Mouse (Mus musculus): Measurements from ENCODE around the gene Swsap1. TPM values are rescaled to one million over a fixed set of nuclear protein-coding genes. Genes with fewer than 3 reads are reported as not detected.

Gene Swsap1
- total RNA-seq, 2 experiments from 2014 or later: 7.6 to 9.9 TPM

- peak; percentile 93 for ATAC-seq (replicated peaks; ENCODE audit: poor library complexity, severe bottlenecking)
Observed at GRCm38 (mm10) chr9:22002194-22003162, 46.9 kb downstream of the Swsap1 start, which contains the start of the genes Ccdc151 and Prkcsh. Gene Ccdc151, minus strand, starts transcription at chr9:22002634. Gene Prkcsh, plus strand, starts transcription at chr9:22002806.

DNA sequence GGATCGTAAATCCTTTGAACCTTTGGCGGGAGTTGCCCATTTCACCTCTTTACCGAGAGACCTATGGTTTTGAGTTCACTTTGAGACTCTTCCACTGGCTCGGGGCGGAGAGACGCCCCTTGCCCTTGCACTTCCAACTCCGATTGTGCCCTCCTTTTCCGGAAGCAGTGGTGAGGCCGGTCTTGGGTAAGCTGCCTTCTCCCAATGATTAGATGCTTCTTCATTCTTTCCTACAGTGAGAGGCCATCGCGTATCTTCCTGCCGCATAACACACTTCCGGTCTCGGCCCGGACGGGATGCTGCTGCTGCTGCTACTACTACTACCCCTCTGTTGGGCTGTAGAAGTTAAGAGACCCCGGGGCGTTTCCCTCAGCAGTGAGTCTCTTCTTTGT lies 47.6 kb downstream of the Swsap1 start:
- ATAC-seq (replicated peaks; ENCODE audit: poor library complexity, severe bottlenecking): peak; percentile 65

- no peak for ATAC-seq (replicated peaks; ENCODE audit: poor library complexity, severe bottlenecking)
Observed at GRCm38 (mm10) chr9:22004546-22004945, 49.0 kb downstream of the Swsap1 start.

Other genes starting within 250 kb of the Swsap1 start
- gene Ldlr, start 232.3 kb upstream of the Swsap1 start, total RNA-seq (2014; fragmentation: Nextera tagmentation): 8.9 and 9.0 TPM in 2 replicates
- 13.1 and 15.5 TPM in 2 replicates for gene Ldlr, start 232.3 kb upstream of the Swsap1 start, total RNA-seq (2017)
- gene Spc24, start 195.5 kb upstream of the Swsap1 start, total RNA-seq (2014; fragmentation: Nextera tagmentation): 31.4 and 46.5 TPM in 2 replicates
- 117 and 138 TPM in 2 replicates for gene Spc24, start 195.5 kb upstream of the Swsap1 start, total RNA-seq (2017)
- gene Kank2, start 157.0 kb upstream of the Swsap1 start, total RNA-seq (2014; fragmentation: Nextera tagmentation): 1.5 and 2.1 TPM in 2 replicates
- gene Kank2, start 157.0 kb upstream of the Swsap1 start, total RNA-seq (2017): 0.78 and 1.6 TPM in 2 replicates
- gene Angptl8, start 120.2 kb upstream of the Swsap1 start, total RNA-seq (2014; fragmentation: Nextera tagmentation): 1.5 and 3.0 TPM in 2 replicates
- gene Angptl8, start 120.2 kb upstream of the Swsap1 start, total RNA-seq (2017): 1.4 TPM in 1 of 2 replicates, not detected in the other
- gene Dock6, start 103.1 kb upstream of the Swsap1 start, total RNA-seq (2014; fragmentation: Nextera tagmentation): 4.2 TPM in 2 replicates
- 0.52 and 5.6 TPM in 2 replicates for gene Dock6, start 103.1 kb upstream of the Swsap1 start, total RNA-seq (2017)
- 22.5 and 33.1 TPM in 2 replicates for gene Rab3d, start 37.6 kb upstream of the Swsap1 start, total RNA-seq (2014; fragmentation: Nextera tagmentation)
- 44.0 and 51.7 TPM in 2 replicates for gene Rab3d, start 37.6 kb upstream of the Swsap1 start, total RNA-seq (2017)
- not detected in 2 replicates for gene Ccdc159, start 28.3 kb upstream of the Swsap1 start, total RNA-seq (2014; fragmentation: Nextera tagmentation)
- 0.69 TPM in 1 of 2 replicates, not detected in the other for gene Ccdc159, start 28.3 kb upstream of the Swsap1 start, total RNA-seq (2017)
- gene Tmem205, start 28.2 kb upstream of the Swsap1 start, total RNA-seq (2014; fragmentation: Nextera tagmentation): 40.4 and 75.8 TPM in 2 replicates
- gene Tmem205, start 28.2 kb upstream of the Swsap1 start, total RNA-seq (2017): 21.1 and 33.3 TPM in 2 replicates
- gene Plppr2, start 18.7 kb upstream of the Swsap1 start, total RNA-seq (2014; fragmentation: Nextera tagmentation): 0.58 and 1.4 TPM in 2 replicates
- not detected in 2 replicates for gene Plppr2, start 18.7 kb upstream of the Swsap1 start, total RNA-seq (2017)
- gene Epor, start 7.8 kb downstream of the Swsap1 start, total RNA-seq (2014; fragmentation: Nextera tagmentation): 0.21 and 0.41 TPM in 2 replicates
- 0.77 TPM in 1 of 2 replicates, not detected in the other for gene Epor, start 7.8 kb downstream of the Swsap1 start, total RNA-seq (2017)
- gene Rgl3, start 33.7 kb downstream of the Swsap1 start, total RNA-seq (2014; fragmentation: Nextera tagmentation): not detected in 2 replicates
- gene Rgl3, start 33.7 kb downstream of the Swsap1 start, total RNA-seq (2017): not detected in 2 replicates
- gene Ccdc151, start 46.9 kb downstream of the Swsap1 start, total RNA-seq (2014; fragmentation: Nextera tagmentation): not detected in 2 replicates
- not detected in 2 replicates for gene Ccdc151, start 46.9 kb downstream of the Swsap1 start, total RNA-seq (2017)
- gene Prkcsh, start 47.1 kb downstream of the Swsap1 start, total RNA-seq (2014; fragmentation: Nextera tagmentation): 61.4 and 68.4 TPM in 2 replicates
- gene Prkcsh, start 47.1 kb downstream of the Swsap1 start, total RNA-seq (2017): 127 and 144 TPM in 2 replicates
- not detected in 2 replicates for gene Elavl3, start 96.3 kb downstream of the Swsap1 start, total RNA-seq (2014; fragmentation: Nextera tagmentation)
- 0.31 TPM in 1 of 2 replicates, not detected in the other for gene Elavl3, start 96.3 kb downstream of the Swsap1 start, total RNA-seq (2017)
- not detected in 2 replicates for gene Gm49318, start 115.5 kb downstream of the Swsap1 start, total RNA-seq (2014; fragmentation: Nextera tagmentation)
- not detected in 2 replicates for gene Gm49318, start 115.5 kb downstream of the Swsap1 start, total RNA-seq (2017)
- gene Zfp653, start 115.6 kb downstream of the Swsap1 start, total RNA-seq (2014; fragmentation: Nextera tagmentation): 6.2 and 8.7 TPM in 2 replicates
- gene Zfp653, start 115.6 kb downstream of the Swsap1 start, total RNA-seq (2017): 5.8 and 9.3 TPM in 2 replicates
- gene Ecsit, start 129.7 kb downstream of the Swsap1 start, total RNA-seq (2014; fragmentation: Nextera tagmentation): 21.1 and 29.5 TPM in 2 replicates
- gene Ecsit, start 129.7 kb downstream of the Swsap1 start, total RNA-seq (2017): 28.2 and 30.3 TPM in 2 replicates
- not detected in 2 replicates for gene Cnn1, start 143.5 kb downstream of the Swsap1 start, total RNA-seq (2014; fragmentation: Nextera tagmentation)
- not detected in 2 replicates for gene Cnn1, start 143.5 kb downstream of the Swsap1 start, total RNA-seq (2017)
- 93.9 and 132 TPM in 2 replicates for gene Elof1, start 161.4 kb downstream of the Swsap1 start, total RNA-seq (2014; fragmentation: Nextera tagmentation)
- 47.3 and 56.3 TPM in 2 replicates for gene Elof1, start 161.4 kb downstream of the Swsap1 start, total RNA-seq (2017)
- gene Acp5, start 180.0 kb downstream of the Swsap1 start, total RNA-seq (2014; fragmentation: Nextera tagmentation): 3.9 and 4.7 TPM in 2 replicates
- 1.6 and 4.6 TPM in 2 replicates for gene Acp5, start 180.0 kb downstream of the Swsap1 start, total RNA-seq (2017)
- 17.3 and 28.7 TPM in 2 replicates for gene Pigyl, start 201.1 kb downstream of the Swsap1 start, total RNA-seq (2014; fragmentation: Nextera tagmentation)
- 26.6 and 29.3 TPM in 2 replicates for gene Pigyl, start 201.1 kb downstream of the Swsap1 start, total RNA-seq (2017)
- gene Zfp872, start 232.3 kb downstream of the Swsap1 start, total RNA-seq (2014; fragmentation: Nextera tagmentation): not detected in 2 replicates
- not detected in 2 replicates for gene Zfp872, start 232.3 kb downstream of the Swsap1 start, total RNA-seq (2017)